Mouse (Mus musculus): ENCODE data around the gene Gm28998. TPM values are rescaled to one million over a fixed set of nuclear protein-coding genes. Genes with fewer than 3 reads are reported as not detected.
"Not testable (repeated sequence)": the region's sequence is repeated elsewhere in the genome, so short reads cannot be mapped to it uniquely, and the experiment has no call there.

Gm28998 gene
- not detected in 2 replicates for total RNA-seq (2017)

GRCm38 (mm10) chrY:7253487-7253886 is at the start of gene Gm28998:
Gm28998 (plus strand) TSS chrY:7253787.
- not testable (repeated sequence) for ATAC-seq (replicated peaks; ENCODE audit: low read depth, poor library complexity, severe bottlenecking)

Other genes starting within 250 kb of the Gm28998 start
- not detected in 2 replicates for gene Gm21244, start 84.5 kb upstream of the Gm28998 start, total RNA-seq (2017)
- not detected in 2 replicates for gene Gm21788, start 151.2 kb downstream of the Gm28998 start, total RNA-seq (2017)